Mouse (Mus musculus) frontal cortex, postnatal 25 days (tissue): Measurements from ENCODE around the gene Trem2.
"Not testable (repeated sequence)": the region's sequence is repeated elsewhere in the genome, so short reads cannot be mapped to it uniquely, and the experiment has no call there.

Experiments used
- DNase-seq, 2 experiments: peaks; one replicate each; pipeline ENCODE4 v3.0.0; 2022; ENCODE audit warnings: low spot score in 2 of 2

Trem2 gene

DNA sequence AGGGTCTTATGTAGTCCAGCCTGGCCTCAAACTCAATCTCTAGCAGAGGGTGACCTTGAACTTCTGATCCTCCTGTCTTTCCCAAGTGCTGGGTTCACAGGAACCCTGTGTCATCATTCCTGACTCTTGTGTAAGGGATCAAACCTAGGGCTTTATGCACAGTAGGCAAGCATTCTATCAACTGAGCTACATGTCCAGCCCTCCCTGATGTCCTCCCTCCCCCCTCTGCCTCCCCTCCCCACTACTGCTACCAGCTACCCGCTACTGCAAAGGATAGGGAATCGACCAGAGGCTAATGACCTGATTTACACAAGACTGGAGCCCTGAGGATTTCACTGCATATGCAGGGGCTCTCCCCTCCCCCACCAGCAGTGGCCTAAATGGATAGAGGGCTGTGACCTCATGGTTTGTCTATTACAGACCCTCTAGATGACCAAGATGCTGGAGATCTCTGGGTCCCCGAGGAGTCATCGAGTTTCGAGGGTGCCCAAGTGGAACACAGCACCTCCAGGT, 4.5 kb downstream of the Trem2 start:
- no peak for DNase-seq

- DNase-seq: not testable (repeated sequence)
Measured at GRCm38 (mm10) chr17:48352976-48353375, 6.8 kb downstream of the Trem2 start.

GRCm38 (mm10) chr17:48355822-48356221, 9.6 kb downstream of the Trem2 start:
- DNase-seq: no peak

GRCm38 (mm10) chr17:48357892-48358291, 11.7 kb downstream of the Trem2 start:
- no peak for DNase-seq

- DNase-seq: no peak
Measured at GRCm38 (mm10) chr17:48359616-48360015, 13.4 kb downstream of the Trem2 start, which contains the start of gene Treml1. Gene Treml1 (plus strand): TSS chr17:48359916.

DNA sequence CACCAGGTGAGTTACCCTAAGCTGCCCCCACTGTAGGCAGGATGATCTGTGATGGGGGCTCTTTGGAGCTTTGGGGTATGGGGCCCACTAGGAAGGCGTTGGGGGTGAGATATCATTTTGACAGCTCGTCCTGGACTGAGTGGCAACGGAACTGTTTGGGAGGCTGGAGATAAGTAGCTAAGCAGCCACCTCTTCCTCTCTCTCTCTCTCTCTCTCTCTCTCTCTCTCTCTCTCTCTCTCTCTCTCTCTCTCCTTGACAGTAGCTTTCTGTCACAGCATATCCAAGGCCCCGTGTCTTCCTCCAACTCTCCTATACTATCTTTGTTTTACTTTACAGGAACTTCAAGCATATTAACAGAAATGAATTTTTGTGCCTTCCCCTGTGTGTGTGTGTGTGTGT, 14.3 kb downstream of the Trem2 start:
- no peak for DNase-seq

DNA sequence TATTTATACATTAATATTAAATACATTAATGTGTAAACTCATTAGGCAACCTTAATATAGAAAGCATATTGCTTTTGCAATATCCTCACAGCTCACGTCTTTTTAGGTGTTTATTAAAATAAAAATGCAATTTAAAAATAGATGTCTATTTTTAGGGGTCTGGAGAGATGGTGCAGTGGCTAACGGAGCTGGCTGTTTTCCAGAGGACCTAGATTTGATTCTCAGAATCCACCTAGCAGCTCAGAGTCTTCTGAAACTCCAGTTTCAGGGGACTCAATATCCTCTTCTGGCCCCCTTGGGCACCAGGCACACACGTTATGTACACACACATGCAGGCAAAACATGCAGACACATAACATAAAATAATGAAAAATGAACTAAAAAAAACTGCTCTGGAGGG, 16.1 kb downstream of the Trem2 start:
- DNase-seq: no peak

DNA sequence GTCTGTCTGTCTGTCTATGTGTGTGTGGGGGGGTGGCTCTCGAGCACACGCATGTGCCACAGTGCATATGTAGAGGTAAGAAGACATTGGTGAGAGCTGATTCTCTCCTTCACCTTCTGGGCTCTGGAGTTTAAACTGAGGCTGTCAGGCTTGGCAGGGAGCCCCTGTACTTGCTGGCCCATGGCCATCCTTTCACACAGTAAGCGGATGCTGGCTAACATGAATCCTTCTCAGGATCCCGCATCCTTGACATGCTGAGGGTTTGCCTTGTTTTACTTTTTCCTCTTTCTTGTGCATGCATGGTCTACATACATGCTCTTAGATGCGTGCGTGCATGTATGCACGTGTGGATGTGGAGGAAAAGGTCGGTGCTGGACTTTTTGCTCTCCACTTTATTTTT, 16.8 kb downstream of the Trem2 start:
- peak in 1 of 2 experiments; percentile 43 for DNase-seq

DNA sequence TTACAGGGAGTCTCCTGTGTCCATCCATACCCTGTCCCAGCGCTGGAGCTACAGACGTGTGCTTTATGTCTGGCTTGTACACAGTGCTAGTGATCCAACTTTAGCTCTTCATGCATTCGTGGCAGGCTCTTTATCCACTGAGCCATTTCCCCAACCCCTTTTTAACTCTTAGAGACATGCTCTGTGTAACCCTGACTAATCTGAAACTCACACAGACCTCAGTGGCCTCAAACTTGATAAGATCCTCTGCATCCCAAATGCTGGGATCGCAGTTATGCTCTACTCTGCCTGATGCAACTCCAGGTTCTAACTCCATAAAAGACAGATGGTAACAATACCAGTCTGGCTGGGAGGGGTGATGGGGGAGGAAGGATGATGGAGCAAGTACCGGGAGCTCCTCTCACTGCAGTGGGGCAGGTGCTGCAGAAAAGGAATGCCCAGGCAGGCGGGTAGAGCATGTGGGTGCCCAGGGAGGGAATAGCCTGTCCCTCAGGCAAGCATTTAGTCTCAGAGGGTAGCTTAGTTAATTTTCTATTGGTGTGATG, 17.3 kb downstream of the Trem2 start:
- no peak for DNase-seq

DNA sequence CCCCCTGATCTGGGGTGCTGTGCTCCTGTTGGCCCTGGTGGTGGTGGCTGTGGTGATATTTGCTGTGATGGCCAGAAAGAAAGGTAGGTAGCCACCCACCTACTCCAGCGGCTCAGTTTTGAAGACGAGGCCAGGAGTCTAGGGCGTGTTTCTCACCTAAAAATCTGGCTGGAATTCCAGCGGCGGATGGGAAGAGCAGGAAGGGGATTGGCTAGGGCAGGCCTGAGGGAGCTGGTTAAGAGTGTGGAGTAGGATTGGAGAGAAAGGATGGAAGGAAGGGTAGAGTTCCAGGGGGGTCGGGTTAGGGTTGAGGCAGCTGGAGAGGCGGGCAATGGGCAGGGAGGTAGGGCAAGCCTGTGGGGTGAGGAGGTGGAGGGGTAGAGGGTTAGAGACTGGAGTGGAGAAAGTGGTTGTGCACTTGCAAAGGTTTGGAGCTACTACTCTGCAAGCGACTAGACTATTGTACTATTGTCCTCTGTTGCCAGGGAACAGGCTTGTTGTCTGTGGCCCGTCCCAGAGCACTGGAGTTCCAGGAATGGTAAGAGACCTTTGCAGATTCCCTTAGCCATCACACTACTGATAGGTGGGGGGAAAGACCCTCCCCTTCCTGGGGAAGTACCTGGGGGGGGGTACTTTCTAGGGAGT, 19.4 kb downstream of the Trem2 start:
- DNase-seq: no peak

DNA sequence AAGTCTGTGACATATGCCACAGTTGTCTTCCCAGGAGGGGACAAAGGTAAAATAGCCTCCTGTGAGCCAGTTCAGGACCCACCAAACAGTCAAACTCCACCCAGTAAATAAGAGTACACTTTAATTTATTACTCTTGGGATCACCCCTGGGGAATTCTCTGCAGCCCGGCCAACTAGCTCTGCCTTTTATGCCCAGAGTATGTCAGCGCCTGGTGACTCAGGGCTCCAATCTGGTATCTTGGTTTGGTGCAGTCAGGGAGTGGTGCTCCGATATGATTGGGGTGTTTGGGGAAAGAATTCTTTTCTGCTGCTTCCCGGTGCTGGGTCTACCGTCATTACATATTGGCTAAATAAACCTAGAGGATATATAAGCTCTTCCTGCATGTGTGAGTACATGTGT, 20.6 kb downstream of the Trem2 start:
- DNase-seq: no peak

GRCm38 (mm10) chr17:48371621-48372020, 25.4 kb downstream of the Trem2 start:
- DNase-seq: no peak

- DNase-seq: no peak
Measured at GRCm38 (mm10) chr17:48372987-48373386, 26.8 kb downstream of the Trem2 start.

- DNase-seq: no peak
Measured at GRCm38 (mm10) chr17:48376102-48376501, 29.9 kb downstream of the Trem2 start.

DNA sequence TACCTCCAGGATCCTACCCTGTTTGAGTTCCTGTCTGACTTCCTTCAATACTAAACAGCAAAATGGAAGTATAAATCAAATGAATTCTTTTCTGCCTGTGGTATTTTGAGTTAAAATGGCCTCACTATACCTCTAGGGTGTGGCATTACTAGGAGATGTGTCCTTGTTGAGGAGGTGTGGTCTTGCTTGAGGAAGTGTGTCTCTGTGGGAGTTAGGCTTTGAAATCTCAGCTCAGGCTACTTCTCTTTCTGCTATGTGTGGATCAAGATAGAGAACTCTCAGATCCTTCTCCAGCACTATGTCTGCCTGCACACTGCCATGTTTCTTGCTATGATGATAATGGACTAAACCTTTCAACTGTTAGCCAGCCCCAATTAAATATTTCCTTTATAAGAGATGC, 32.8 kb downstream of the Trem2 start:
- no peak for DNase-seq

- no peak for DNase-seq
Measured at GRCm38 (mm10) chr17:48385786-48386461, 39.7 kb downstream of the Trem2 start.

DNA sequence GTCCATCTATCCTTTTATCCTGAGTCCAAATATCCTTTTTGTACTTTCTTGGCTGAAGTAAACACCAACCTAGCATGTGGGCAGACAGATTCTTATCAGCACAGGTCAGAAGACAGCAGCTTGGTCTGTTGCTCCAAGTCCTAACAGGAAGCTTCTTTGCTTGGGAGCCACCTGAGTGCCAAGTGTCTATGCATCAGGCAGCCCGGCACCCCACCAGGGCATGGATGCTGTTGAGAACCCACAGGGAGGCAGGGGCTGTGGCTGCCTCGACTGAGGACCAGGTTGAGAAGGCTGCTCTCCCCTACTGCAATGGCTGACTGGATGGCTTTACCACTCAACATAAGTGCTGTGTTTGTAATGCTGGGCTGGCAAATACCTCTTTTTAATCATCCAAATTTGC, 42.5 kb downstream of the Trem2 start:
- no peak for DNase-seq

DNA sequence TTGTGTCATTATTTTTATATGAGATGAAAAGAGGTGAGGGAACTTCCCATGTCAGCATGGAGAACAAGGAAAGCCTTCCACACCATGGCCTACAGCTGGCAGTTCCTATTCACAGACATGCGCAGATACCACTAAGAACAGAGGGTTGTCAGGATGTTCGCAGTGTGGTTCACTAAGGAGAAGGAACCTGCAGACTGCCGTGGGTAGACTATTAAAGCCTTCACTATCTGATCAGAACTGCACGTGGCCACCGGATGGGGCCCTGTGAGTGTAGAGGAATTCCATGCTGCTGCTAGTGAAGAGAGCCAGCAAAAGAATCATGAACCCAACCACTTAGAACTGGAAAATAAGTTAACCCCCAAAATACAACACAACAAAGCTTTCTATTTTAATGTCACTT, 43.2 kb downstream of the Trem2 start:
- DNase-seq: no peak

DNA sequence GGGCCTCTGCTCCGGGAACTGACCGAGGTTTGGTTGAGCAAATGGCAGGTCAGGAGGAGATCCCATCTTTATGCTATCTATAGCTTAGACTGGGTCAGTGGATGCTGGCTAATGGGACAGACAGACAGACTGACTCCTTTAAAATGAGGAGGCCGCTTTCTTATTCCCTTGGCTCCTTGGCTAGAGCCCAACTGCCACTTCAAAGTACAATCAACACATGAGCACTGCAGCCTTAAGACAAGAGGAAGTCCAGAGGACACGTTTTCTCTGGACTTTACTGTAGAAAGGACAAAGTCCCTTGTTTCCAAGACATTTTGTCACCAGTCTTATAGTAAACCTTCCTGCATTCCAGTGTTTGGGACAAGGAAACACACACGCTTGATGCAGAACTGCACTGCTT, 45.2 kb downstream of the Trem2 start:
- no peak for DNase-seq

- DNase-seq: no peak
Measured at GRCm38 (mm10) chr17:48392616-48393015, 46.4 kb downstream of the Trem2 start.

DNA sequence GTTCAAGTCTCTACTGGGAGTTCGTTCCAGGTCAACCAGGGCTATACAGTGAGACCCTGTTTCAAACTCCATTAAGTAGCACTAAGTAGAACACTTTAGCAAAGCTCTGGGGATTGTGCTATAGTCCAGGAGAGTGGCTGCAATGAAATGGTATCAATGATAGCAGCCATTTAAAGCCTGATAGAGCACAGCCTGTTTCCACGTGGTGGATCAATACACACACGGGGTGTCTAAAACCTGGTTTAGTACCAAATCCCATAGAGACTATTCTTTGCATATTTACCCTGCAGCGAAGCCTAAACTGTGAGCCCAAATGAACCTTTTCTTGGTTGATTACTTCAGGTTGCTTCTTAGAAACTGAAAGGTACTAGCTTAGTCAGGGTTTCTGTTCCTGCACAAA, 55.5 kb downstream of the Trem2 start:
- no peak for DNase-seq

- DNase-seq: no peak
Measured at GRCm38 (mm10) chr17:48402751-48403150, 56.5 kb downstream of the Trem2 start.
